Mouse (Mus musculus) large intestine, adult 2 months (tissue): ENCODE data around the gene Isg15. TPM values are rescaled to one million over a fixed set of nuclear protein-coding genes. Genes with fewer than 3 reads are reported as not detected.
"Not testable (repeated sequence)": the region's sequence is repeated elsewhere in the genome, so short reads cannot be mapped to it uniquely, and the experiment has no call there.

Source experiments
- DNase-seq: peaks from one replicate; pipeline ENCODE4 v3.0.0-alpha.2; 2012; ENCODE audit warnings: low read depth, low spot score
- WGBS: fragments of 180-500 bp; shearing (Covaris S2); methylation state at CpG from one replicate; pipeline ENCODE4 v1.1.7; 2018; 5-methylcytosine and 5-hydroxymethylcytosine counted together
- polyA plus RNA-seq: library from polyadenylated mRNA; depleted of rRNA; stranded (reverse); fragments of >200 nt; gene quantifications from 2 replicates; pipeline ENCODE4 v1.2.3, GENCODE M21; 2012; rRNA removed

Isg15 gene
- polyA plus RNA-seq, 1 experiment = 31.7 TPM

DNA sequence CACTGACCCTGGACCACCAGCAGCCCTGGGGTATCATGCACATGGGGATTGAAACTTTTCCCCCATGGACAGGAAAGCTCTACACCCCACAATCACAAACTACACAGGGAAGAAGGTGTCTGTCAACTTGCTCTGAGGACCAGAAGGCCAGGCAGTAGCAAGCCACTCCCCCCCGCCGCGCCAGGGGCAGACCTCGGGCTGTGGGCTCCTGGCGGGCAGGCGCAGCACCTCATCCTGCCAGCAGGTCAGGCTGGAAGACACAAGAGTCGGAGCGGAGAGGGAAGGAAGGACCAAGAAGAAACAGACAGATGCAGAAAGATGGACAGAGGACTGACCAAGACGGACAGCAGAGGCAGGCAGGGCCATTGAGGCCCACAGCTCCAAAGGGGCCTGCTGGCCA is 23.0 kb downstream of the Isg15 start:
- DNase-seq = no peak

DNA sequence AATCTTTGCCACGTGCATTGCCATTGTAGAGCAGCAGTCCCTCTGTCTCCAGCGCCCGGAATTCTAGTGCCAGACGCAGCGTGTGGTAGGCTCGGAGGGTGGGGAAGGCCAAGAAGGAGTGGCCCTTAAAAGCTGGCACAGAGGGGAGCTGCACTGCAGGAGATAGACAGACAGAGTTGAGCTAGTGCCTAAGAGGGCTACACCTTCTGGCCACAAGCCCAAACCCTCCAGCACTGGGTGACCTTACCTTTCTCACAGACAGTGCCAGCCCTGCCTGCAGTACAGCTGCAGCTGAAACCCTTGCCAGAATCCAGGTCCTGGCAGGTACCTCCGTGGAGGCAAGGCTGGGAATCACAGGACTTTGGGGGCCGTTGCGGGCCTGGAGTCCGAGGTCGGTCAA is 28.8 kb downstream of the Isg15 start:
- 93% methylated on average over 11 of the region's 11 CpGs for WGBS

More for the DNA sequence above, 23.0 kb downstream of the Isg15 start:
- 88% methylated on average over 9 of the region's 9 CpGs for WGBS

DNA sequence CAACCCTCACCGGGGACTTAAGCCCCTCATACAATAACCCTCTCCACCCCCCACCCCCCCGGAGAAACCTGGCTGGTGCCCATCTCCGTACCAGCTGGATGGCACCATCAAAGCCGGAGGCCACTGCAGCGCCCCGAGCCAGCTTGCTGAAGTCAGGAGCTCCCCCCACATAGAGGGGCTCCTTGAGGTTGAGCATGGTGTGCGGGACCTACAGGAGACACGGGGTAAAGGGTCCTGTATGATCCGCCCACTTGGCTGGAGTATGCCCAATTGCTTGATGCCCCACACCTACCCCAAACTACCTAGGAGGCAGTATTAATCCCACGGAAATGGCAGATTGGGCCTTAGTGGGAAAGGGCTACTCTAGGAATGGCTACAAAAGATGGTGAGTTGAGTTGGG is 31.5 kb downstream of the Isg15 start:
- DNase-seq = no peak
- WGBS = 96% methylated on average over 10 of the region's 10 CpGs

More for the DNA sequence above, 28.8 kb downstream of the Isg15 start:
- DNase-seq = no peak

DNA sequence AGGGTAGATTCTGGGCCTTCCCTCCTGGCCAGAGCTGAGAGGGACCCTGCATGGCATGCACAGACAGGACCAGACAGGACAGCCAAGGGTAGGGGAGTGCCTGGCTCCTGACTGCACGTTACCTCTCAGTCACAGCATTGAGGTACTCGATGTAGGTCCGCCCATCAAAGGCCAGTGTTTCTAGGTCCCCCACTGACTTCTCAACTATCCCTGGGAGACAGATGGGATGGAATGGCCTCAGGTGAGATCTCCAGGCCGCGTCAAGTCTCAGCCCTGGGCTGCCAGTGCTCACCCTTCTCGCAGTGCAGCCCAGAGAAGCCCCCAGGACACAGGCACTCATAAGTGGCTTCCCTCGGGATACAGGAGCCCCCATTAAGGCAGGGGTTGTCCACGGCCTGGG is 32.0 kb downstream of the Isg15 start:
- WGBS = 94% methylated on average over 8 of the region's 8 CpGs

DNA sequence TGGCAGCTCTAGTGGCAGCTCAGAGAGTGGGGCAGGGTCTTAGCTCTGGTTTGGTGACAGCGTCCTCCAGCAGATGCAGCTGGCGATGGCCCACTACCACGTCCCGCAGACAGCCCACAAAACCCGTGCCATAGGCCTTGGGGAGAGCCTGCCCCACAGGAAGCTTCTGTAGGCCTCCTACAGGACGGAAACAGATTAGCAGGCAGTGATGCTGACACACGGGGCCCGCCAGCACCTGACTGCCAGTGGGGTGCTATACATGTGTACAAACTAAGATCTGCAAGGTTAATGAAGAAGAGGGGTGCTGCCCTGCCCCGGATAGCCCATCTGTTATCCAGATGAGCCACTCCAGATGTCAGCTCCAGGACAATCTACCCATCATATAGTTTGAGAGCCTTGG is 34.1 kb downstream of the Isg15 start:
- 89% methylated on average over 9 of the region's 9 CpGs for WGBS
- DNase-seq = no peak

More for the DNA sequence above, 32.0 kb downstream of the Isg15 start:
- DNase-seq = no peak

DNA sequence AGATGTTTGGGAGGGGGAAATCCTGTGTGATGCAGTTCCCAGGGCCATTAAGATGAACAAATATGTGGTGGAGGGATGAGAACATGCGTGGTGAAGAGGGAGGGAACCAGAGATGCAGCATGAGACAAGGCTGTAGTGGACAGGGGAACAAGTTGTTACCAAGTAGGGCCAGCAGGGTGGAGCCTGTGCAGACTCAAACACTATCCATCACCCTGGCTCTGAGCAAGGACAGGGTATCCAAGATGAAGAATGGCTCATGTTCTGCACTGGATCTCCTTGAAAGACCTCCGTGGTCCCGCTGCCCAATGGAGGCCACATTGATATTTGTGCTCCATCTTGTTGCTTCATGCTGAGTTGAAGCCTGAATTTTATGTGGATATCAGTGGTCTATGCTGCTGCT is 45.8 kb downstream of the Isg15 start:
- no peak for DNase-seq
- WGBS = 91% methylated on average over 3 of the region's 3 CpGs

DNA sequence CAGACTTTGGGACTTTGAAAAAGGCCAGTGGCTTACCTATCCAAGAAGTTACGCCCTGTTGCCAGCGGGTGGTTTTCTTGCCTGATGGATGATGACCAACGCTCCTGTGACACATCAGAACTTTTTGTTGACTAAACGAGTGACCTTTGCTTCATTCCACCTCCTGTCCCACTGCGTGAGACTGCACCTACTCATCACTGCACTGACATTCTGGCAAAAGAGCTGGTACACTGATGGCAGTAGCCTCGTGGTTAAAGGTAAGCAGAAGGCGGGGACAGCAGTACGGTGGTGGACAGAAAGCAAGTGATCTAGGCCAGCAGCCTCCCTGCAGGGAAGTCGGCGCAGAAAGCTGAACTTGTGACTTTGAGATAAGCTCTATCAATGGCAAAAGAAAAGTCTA is 49.7 kb downstream of the Isg15 start:
- DNase-seq = not testable (repeated sequence)
- 61% methylated on average over 10 of the region's 10 CpGs for WGBS

Other genes with a start within 250 kb of the Isg15 start
- gene C1qtnf12, start 238.5 kb downstream of the Isg15 start, polyA plus RNA-seq = 77.0 and 151 TPM in 2 replicates
- gene B3galt6, start 208.2 kb downstream of the Isg15 start, polyA plus RNA-seq = 5.9 and 6.0 TPM in 2 replicates
- 77.4 and 77.7 TPM in 2 replicates for gene Sdf4, start 207.9 kb downstream of the Isg15 start, polyA plus RNA-seq
- 7.4 and 8.8 TPM in 2 replicates for gene Tnfrsf4, start 187.0 kb downstream of the Isg15 start, polyA plus RNA-seq
- gene Tnfrsf18, start 174.7 kb downstream of the Isg15 start, polyA plus RNA-seq = 5.9 and 6.6 TPM in 2 replicates
- gene Ttll10, start 141.4 kb downstream of the Isg15 start, polyA plus RNA-seq = 6.6 and 9.2 TPM in 2 replicates
- 17.1 and 21.9 TPM in 2 replicates for gene 9430015G10Rik, start 90.8 kb downstream of the Isg15 start, polyA plus RNA-seq
- 0.22 and 0.25 TPM in 2 replicates for gene Rnf223, start 70.3 kb downstream of the Isg15 start, polyA plus RNA-seq
- gene Agrn, start 3.3 kb downstream of the Isg15 start, polyA plus RNA-seq = 50.8 and 87.5 TPM in 2 replicates
- 1.9 and 2.9 TPM in 2 replicates for gene AW011738, start 2.5 kb upstream of the Isg15 start, polyA plus RNA-seq
- 0.14 and 0.20 TPM in 2 replicates for gene Perm1, start 15.1 kb upstream of the Isg15 start, polyA plus RNA-seq
- 35.2 and 48.1 TPM in 2 replicates for gene Plekhn1, start 34.0 kb upstream of the Isg15 start, polyA plus RNA-seq
- 65.2 and 67.2 TPM in 2 replicates for gene Noc2l, start 35.2 kb upstream of the Isg15 start, polyA plus RNA-seq
- 0.06 and 0.30 TPM in 2 replicates for gene Samd11, start 54.8 kb upstream of the Isg15 start, polyA plus RNA-seq
- not detected in 2 replicates for gene Vmn2r-ps159, start 130.3 kb upstream of the Isg15 start, polyA plus RNA-seq